Mouse (Mus musculus) right cerebral cortex, postnatal 25 days (tissue): Measurements from ENCODE around the gene Opa3.

Source experiments
- DNase-seq: peaks from one replicate; pipeline ENCODE4 v3.0.0; 2022

The Opa3 gene

GRCm38 (mm10) chr7:19227883-19228792 is at the start of gene Opa3:
Gene Opa3 (plus strand): TSS chr7:19228334.
- DNase-seq, result peak; percentile 99

- DNase-seq, result peak; percentile 80
Observed at GRCm38 (mm10) chr7:19178443-19179092, 49.6 kb upstream of the Opa3 start.

- DNase-seq, result peak; percentile 66
Observed at GRCm38 (mm10) chr7:19179173-19179572, 49.0 kb upstream of the Opa3 start.

- no peak for DNase-seq
Observed at GRCm38 (mm10) chr7:19179936-19180335, 48.2 kb upstream of the Opa3 start.

GRCm38 (mm10) chr7:19180862-19181429 is 47.2 kb upstream of the Opa3 start:
- DNase-seq, result no peak

- no peak for DNase-seq
Observed at GRCm38 (mm10) chr7:19184250-19184649, 43.9 kb upstream of the Opa3 start.

GRCm38 (mm10) chr7:19184758-19185157 is 43.4 kb upstream of the Opa3 start:
- no peak for DNase-seq

GRCm38 (mm10) chr7:19194676-19195075 is 33.5 kb upstream of the Opa3 start:
- no peak for DNase-seq

- no peak for DNase-seq
Observed at GRCm38 (mm10) chr7:19196676-19197075, 31.5 kb upstream of the Opa3 start.

- DNase-seq, result no peak
Observed at GRCm38 (mm10) chr7:19197985-19198384, 30.1 kb upstream of the Opa3 start.

GRCm38 (mm10) chr7:19201660-19202059 is 26.5 kb upstream of the Opa3 start:
- no peak for DNase-seq

GRCm38 (mm10) chr7:19202065-19202850 is 25.9 kb upstream of the Opa3 start:
- no peak for DNase-seq

- no peak for DNase-seq
Observed at GRCm38 (mm10) chr7:19208201-19208910, 19.8 kb upstream of the Opa3 start.

GRCm38 (mm10) chr7:19208944-19209472 is 19.1 kb upstream of the Opa3 start:
- no peak for DNase-seq

- no peak for DNase-seq
Observed at GRCm38 (mm10) chr7:19209494-19209893, 18.6 kb upstream of the Opa3 start.

GRCm38 (mm10) chr7:19210010-19210409 is 18.1 kb upstream of the Opa3 start:
- no peak for DNase-seq

GRCm38 (mm10) chr7:19211041-19211675 is 17.0 kb upstream of the Opa3 start:
- no peak for DNase-seq

GRCm38 (mm10) chr7:19211996-19212755 is 16.0 kb upstream of the Opa3 start, which contains the start of gene Gpr4:
Gene Gpr4 (plus strand): TSS chr7:19212538.
- no peak for DNase-seq

- no peak for DNase-seq
Observed at GRCm38 (mm10) chr7:19213385-19213784, 14.7 kb upstream of the Opa3 start.

- no peak for DNase-seq
Observed at GRCm38 (mm10) chr7:19214369-19214768, 13.8 kb upstream of the Opa3 start.

GRCm38 (mm10) chr7:19214940-19215339 is 13.2 kb upstream of the Opa3 start:
- DNase-seq, result no peak
